Mouse (Mus musculus) heart, adult 2 months (tissue): ENCODE data around the gene Ppp1r37. TPM values are rescaled to one million over a fixed set of nuclear protein-coding genes. Genes with fewer than 3 reads are reported as not detected.

Source experiments
- DNase-seq, 2 experiments: peaks; one replicate each; pipeline ENCODE4 v3.0.0; 2021
- H3K27ac ChIP-seq: fragments of 200-600 bp; 2 replicates; pipeline ENCODE4 v1.8.1; 2022
- H3K27me3 ChIP-seq: fragments of 200-500 bp; 2 replicates; pipeline ENCODE4 v1.6.1; 2012; ENCODE audit warnings: mild to moderate bottlenecking, low read length, inconsistent platforms, mixed read lengths; ENCODE audit not compliant: control insufficient read depth, insufficient read depth
- H3K36me3 ChIP-seq: fragments of 200-500 bp; 2 replicates; pipeline ENCODE4 v1.6.1; 2012; ENCODE audit warnings: low read length, inconsistent platforms; ENCODE audit not compliant: control insufficient read depth, insufficient read depth
- H3K4me1 ChIP-seq: fragments of 200-500 bp; 2 replicates; pipeline ENCODE4 v1.6.1; 2011; ENCODE audit warnings: low read length; ENCODE audit not compliant: control insufficient read depth, insufficient read depth
- H3K4me3 ChIP-seq: fragments of 200-600 bp; 2 replicates; pipeline ENCODE4 v1.8.1; 2022
- H3K79me2 ChIP-seq: fragments of 200-500 bp; replicated peaks from 2 replicates; pipeline ENCODE4 v1.6.1; 2012; ENCODE audit warnings: mild to moderate bottlenecking, inconsistent platforms, low read length, moderate library complexity, mixed read lengths; ENCODE audit not compliant: control insufficient read depth, insufficient read depth
- H3K9ac ChIP-seq: fragments of 200-500 bp; 2 replicates; pipeline ENCODE4 v1.6.1; 2012; ENCODE audit warnings: low read depth, mild to moderate bottlenecking, control low read depth, inconsistent platforms, low read length, mixed read lengths
- CTCF ChIP-seq: fragments of 200-600 bp; IDR thresholded peaks from 2 replicates; pipeline ENCODE4 v1.8.1; 2022; ENCODE audit warnings: antibody characterized with exemption, mild to moderate bottlenecking, moderate library complexity
- EP300 ChIP-seq: fragments of 200-500 bp; IDR thresholded peaks from 2 replicates; pipeline ENCODE4 v1.6.1; 2011; ENCODE audit warnings: low read depth, low read length, control low read depth; ENCODE audit not compliant: insufficient read depth
- POLR2A ChIP-seq: fragments of 200-500 bp; IDR thresholded peaks from 2 replicates; pipeline ENCODE4 v1.6.1; 2011; ENCODE audit warnings: mild to moderate bottlenecking, low read depth, low read length, control low read depth; ENCODE audit not compliant: insufficient read depth
- WGBS: fragments of 180-500 bp; shearing (Covaris S2); methylation state at CpG from one replicate; pipeline ENCODE4 v1.1.7; 2018; 5-methylcytosine and 5-hydroxymethylcytosine counted together
- intact Hi-C: fragments of 180-260 bp; cut with DNase I; formaldehyde crosslinking; loops from one replicate; pipeline ENCODE4 v1.15.1; 2025
- polyA plus RNA-seq: library from polyadenylated mRNA; depleted of rRNA; stranded (reverse); fragments of >200 nt; gene quantifications from 2 replicates; pipeline ENCODE4 v1.2.3, GENCODE M21; 2012
- total RNA-seq, 2 experiments: library from RNA; stranded (reverse); gene quantifications; 2 replicates each; pipeline ENCODE4 v1.2.3; 2021

The Ppp1r37 gene
- total and polyA plus RNA-seq, 3 experiments: 58.0 to 69.5 (median 66.4) TPM

GRCm38 (mm10) chr7:19549394-19549793, 13.5 kb downstream of the Ppp1r37 start:
- H3K4me3 ChIP-seq: no peak overlapping the region
- no peak overlapping the region for H3K9ac ChIP-seq
- H3K36me3 ChIP-seq: no peaks in the 10 kb centered on the region
- peaks cover 10% of the 10 kb centered on the region for H3K4me1 ChIP-seq
- TF ChIP-seq CTCF (no peak), POLR2A (no peak)
- H3K79me2 ChIP-seq: peaks cover 18% of the 10 kb centered on the region
- intact Hi-C loops: no loop called here
- H3K27me3 ChIP-seq: no peaks in the 10 kb centered on the region
- WGBS: 85% methylated on average over 10 of the region's 10 CpGs
- no peak overlapping the region for H3K27ac ChIP-seq
- no peak for DNase-seq

GRCm38 (mm10) chr7:19547344-19547969, 15.4 kb downstream of the Ppp1r37 start:
- DNase-seq: no peak
- no peak overlapping the region for H3K4me3 ChIP-seq
- TF ChIP-seq CTCF: no peak
- TF ChIP-seq POLR2A: no peak
- no peak for TF ChIP-seq EP300
- H3K36me3 ChIP-seq: no peaks in the 10 kb centered on the region
- no peaks in the 10 kb centered on the region for H3K27me3 ChIP-seq
- WGBS: 72% methylated on average over 2 of the region's 2 CpGs
- H3K79me2 ChIP-seq: peaks cover 16% of the 10 kb centered on the region
- H3K9ac ChIP-seq: no peak overlapping the region
- peaks cover 13% of the 10 kb centered on the region for H3K4me1 ChIP-seq
- intact Hi-C loops: no loop called here
- no peak overlapping the region for H3K27ac ChIP-seq

GRCm38 (mm10) chr7:19546007-19546406, 16.9 kb downstream of the Ppp1r37 start:
- H3K36me3 ChIP-seq: no peaks in the 10 kb centered on the region
- intact Hi-C loops: no loop called here
- no peak overlapping the region for H3K27ac ChIP-seq
- TF ChIP-seq CTCF (no peak), POLR2A (no peak), EP300 (no peak)
- H3K4me3 ChIP-seq: no peak overlapping the region
- H3K27me3 ChIP-seq: no peaks in the 10 kb centered on the region
- WGBS: 27% methylated on average over 3 of the region's 3 CpGs
- peaks cover 20% of the 10 kb centered on the region for H3K4me1 ChIP-seq
- H3K9ac ChIP-seq: no peak overlapping the region
- no peak for DNase-seq
- H3K79me2 ChIP-seq: peaks cover 14% of the 10 kb centered on the region

DNA sequence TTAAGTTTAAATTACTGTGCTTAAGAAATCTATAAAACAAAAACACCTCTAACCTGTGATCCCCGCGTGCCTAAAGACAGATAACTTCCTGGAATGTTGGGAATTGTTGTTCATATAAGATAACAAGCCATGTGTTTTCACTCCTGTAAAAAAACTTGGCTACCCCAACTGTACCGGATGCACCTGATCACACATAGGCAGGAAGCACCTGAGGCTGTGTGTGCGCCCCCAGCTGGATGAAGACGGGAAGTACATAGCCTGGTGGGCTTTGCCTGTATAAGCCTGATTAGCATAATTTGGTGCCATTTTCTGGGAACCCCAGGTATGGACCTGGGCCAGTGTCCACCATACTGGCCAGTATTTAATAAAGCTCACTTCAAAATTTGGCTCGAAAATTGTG, 19.3 kb downstream of the Ppp1r37 start:
- Histone ChIP-seq H3K4me3 (no peak overlapping the region), H3K4me1 (peaks cover 22% of the 10 kb centered on the region), H3K79me2 (peaks cover 14% of the 10 kb centered on the region), H3K27ac (no peak overlapping the region), H3K9ac (no peak overlapping the region), H3K36me3 (no peaks in the 10 kb centered on the region), H3K27me3 (no peaks in the 10 kb centered on the region)
- intact Hi-C loops: no loop called here
- DNase-seq: no peak
- WGBS: 41% methylated on average over 6 of the region's 6 CpGs
- TF ChIP-seq EP300: peak; percentile 59; the same call in 1 of the 2 replicates
- peak; percentile 71 for TF ChIP-seq CTCF
- no peak for TF ChIP-seq POLR2A

DNA sequence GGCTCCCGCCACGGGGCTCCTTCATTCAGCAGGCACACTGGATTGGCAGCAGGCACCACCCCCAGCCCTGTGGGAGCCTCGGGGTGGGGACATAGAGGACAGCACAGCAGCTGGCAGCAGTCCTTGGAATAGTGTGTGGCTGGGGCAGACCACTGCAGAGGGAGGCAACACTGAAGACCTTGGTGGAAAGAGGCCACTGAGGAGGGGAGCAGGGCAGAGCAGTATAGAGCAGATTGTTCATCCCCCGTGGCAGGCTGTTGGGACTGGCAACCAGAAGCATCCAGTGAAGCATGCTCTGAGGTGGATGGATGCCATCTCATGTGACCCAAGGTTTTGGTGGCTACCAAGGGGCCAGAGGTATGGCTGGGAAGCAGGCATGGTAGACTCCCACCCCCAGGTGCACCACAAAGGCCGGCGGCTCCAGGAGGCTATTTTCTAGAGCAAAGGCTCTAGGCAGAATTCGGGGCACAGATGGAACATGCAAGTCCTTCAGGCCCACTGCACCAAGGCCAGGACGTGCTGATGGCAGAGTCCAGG, 20.7 kb downstream of the Ppp1r37 start:
- Histone ChIP-seq H3K79me2 (peaks cover 7% of the 10 kb centered on the region), H3K4me3 (no peak overlapping the region), H3K9ac (no peak overlapping the region), H3K27ac (no peak overlapping the region), H3K27me3 (no peaks in the 10 kb centered on the region), H3K36me3 (no peaks in the 10 kb centered on the region), H3K4me1 (peaks cover 19% of the 10 kb centered on the region)
- no peak for TF ChIP-seq POLR2A
- 56% methylated on average over 8 of the region's 8 CpGs for WGBS
- no peak for DNase-seq
- intact Hi-C loops: no loop called here

DNA sequence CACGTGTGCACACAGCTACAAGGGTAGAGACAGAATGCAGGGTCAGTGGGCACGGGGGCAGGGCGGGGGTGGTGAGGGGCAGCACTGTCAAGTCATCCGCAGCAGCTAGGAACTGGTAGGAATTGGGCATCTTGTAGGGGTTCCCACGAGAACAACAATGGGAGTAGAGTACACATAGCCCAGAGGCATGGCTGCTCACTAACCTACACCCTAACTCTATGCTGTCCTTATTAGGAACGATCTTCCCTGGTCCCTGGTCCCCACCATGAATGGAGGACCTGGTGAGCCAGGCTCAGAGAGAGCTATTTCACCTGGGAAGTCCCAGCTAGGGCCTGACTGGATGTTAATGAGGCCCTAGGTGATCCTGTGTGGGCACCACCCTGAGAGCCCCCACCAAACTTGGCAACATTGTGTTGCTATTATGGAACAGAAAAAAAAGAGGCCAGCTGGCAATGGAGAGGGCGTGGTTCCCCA, 21.2 kb downstream of the Ppp1r37 start:
- Histone ChIP-seq H3K27me3 (no peaks in the 10 kb centered on the region), H3K27ac (no peak overlapping the region), H3K9ac (no peak overlapping the region), H3K4me1 (peaks cover 18% of the 10 kb centered on the region), H3K36me3 (no peaks in the 10 kb centered on the region), H3K4me3 (no peak overlapping the region), H3K79me2 (peaks cover 7% of the 10 kb centered on the region)
- DNase-seq: no peak
- intact Hi-C loops: no loop called here
- no peak for TF ChIP-seq CTCF
- WGBS: 76% methylated on average over 7 of the region's 7 CpGs
